Mouse (Mus musculus): ENCODE results near the gene Isoc2a. TPM values are rescaled to one million over a fixed set of nuclear protein-coding genes. Genes with fewer than 3 reads are reported as not detected.

Gene Isoc2a
- 0.53 and 0.57 TPM in 2 replicates for polyA plus RNA-seq (2015; fragmentation: Nextera tagmentation; extraction: Ambion mirVana)

DNA sequence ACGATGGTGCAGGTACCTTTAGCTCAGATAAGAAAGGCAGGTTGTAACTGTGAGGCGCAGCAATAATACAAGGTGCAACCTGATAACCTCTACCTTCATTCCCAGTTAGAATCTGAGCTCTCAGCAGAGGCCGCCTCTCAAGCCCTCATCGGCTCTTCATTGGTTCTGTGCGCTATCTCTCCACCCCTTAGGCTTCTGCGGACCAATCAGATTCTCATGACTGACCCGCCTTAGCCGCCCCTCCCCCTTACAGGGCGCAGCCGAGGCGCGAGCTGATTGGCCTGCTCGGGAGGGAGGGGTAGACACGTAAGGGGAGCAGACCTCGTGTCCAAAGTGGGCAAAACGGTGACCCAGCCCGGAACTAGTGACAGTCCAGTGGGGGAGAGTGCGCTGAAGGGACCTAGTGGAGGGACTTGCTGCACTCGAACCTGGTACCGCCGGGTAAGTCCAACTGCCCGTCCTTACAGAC lies at the start of gene Isoc2a:
Gene Isoc2a (plus strand): TSS at position 401 of the 469 bp plus-strand sequence.
- Histone ChIP-seq H3K9me3 (ENCODE audit: low read length) (no peaks in the 10 kb centered on the region), H3K4me2 (replicated peaks; ENCODE audit: low read depth, low read length) (peak within 1 kb of the TSS; percentile 75), H3K4me1 (ENCODE audit: insufficient read depth, low read depth, low read length) (peaks cover 5% of the 10 kb centered on the region; the same call in 1 of the 2 replicates), H3K9ac (replicated peaks; ENCODE audit: low read depth) (peak within 1 kb of the TSS; percentile 64), H3K27me3 (replicated peaks; ENCODE audit: insufficient read depth, low read length) (no peaks in the 10 kb centered on the region), H3K4me3 (ENCODE audit: low read depth, low read length) (peak within 1 kb of the TSS; percentile 54), H3K36me3 (ENCODE audit: insufficient read depth, low read length) (no peaks in the 10 kb centered on the region), H3K27ac (ENCODE audit: low read length) (peak within 1 kb of the TSS; percentile 84)
- 1% methylated on average over 22 of the region's 22 CpGs for WGBS
- TF ChIP-seq CTCF (IDR thresholded peaks at IDR 0.05) (no peak), EP300 (IDR thresholded peaks at IDR 0.05) (peak; percentile 73)
- DNase-seq (ENCODE audit: low spot score) (peak; percentile 99), ATAC-seq (peak; percentile 100)

DNA sequence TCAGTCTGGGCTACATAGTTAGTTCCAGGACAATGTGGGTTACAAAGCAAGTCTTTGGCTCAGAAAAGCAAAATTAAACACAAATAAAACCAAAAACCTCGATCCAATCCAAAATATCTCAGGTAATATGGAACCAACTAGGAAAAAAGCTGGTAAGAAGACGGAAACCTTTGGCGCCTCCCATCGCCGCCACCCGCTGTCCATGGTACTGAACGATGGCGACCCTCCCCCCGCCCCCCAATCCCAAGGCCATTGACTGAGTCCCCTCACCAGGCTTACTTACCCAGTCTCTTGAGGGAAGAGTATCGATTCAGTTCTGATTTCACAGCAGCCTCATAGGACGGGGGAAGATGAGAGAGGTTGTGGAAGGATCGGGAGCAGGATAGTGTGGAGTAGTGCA lies 46.5 kb upstream of the Isoc2a start:
- no peak overlapping the region for H3K4me2 ChIP-seq (replicated peaks; ENCODE audit: low read depth, low read length)
- no peak for DNase-seq (ENCODE audit: low spot score)
- no peaks in the 10 kb centered on the region for H3K9me3 ChIP-seq (ENCODE audit: low read length)
- no peaks in the 10 kb centered on the region for H3K4me1 ChIP-seq (ENCODE audit: insufficient read depth, low read depth, low read length)
- 16% methylated on average over 12 of the region's 12 CpGs for WGBS
- no peaks in the 10 kb centered on the region for H3K27me3 ChIP-seq (replicated peaks; ENCODE audit: insufficient read depth, low read length)
- ATAC-seq: no peak
- no peak overlapping the region for H3K9ac ChIP-seq (replicated peaks; ENCODE audit: low read depth)
- TF ChIP-seq EP300 (IDR thresholded peaks at IDR 0.05): no peak
- no peak for TF ChIP-seq CTCF (IDR thresholded peaks at IDR 0.05)
- no peak overlapping the region for H3K27ac ChIP-seq (ENCODE audit: low read length)
- no peak overlapping the region for H3K4me3 ChIP-seq (ENCODE audit: low read depth, low read length)
- no peaks in the 10 kb centered on the region for H3K36me3 ChIP-seq (ENCODE audit: insufficient read depth, low read length)

DNA sequence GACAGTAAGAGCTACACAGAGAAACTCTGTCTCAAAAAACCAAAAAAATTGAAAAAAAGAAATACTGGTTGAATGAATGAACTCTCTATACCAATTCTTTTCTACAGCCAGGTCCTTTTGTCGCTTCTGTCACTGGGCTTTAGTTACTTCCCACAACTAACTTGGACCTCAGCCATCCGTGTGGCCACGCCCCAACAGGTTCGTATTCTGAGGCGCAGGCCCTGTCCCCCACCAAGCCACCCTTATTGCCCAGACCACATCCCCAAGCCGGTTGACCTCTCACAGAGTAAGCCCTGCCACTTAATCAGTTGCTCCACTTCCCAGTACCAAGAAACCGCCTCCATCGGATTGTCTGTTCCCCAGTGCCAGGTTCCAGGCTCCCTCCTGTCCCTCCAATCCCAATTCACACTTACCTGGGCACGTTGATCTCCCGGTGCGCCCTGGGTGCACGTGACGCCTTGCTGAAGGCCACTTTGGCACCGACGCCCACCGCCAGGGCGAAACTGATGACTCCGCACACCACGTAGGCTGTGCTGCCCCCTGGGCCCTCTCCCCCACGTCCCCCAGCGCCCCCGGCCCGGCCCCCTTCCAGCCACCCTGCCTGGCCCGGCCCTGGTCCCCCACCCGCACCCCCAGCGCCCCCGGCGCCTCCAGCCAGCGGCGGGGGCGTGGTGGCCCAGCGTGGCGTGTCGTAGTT lies 41.2 kb upstream of the Isoc2a start:
- Histone ChIP-seq H3K9me3 (ENCODE audit: low read length) (no peaks in the 10 kb centered on the region), H3K27me3 (replicated peaks; ENCODE audit: insufficient read depth, low read length) (0 out of 2 replicates have a peak, but pooled peaks cover 7% of the 10 kb centered on the region), H3K9ac (replicated peaks; ENCODE audit: low read depth) (0 out of 2 replicates have a peak overlapping the region, but pooled peaks have one; percentile 5), H3K4me3 (ENCODE audit: low read depth, low read length) (peak overlapping the region; percentile 39), H3K36me3 (ENCODE audit: insufficient read depth, low read length) (no peaks in the 10 kb centered on the region), H3K27ac (ENCODE audit: low read length) (peak overlapping the region; percentile 64; the same call in 1 of the 2 replicates), H3K4me1 (ENCODE audit: insufficient read depth, low read depth, low read length) (peaks cover 4% of the 10 kb centered on the region; the same call in 1 of the 2 replicates), H3K4me2 (replicated peaks; ENCODE audit: low read depth, low read length) (peak overlapping the region; percentile 76)
- no peak for TF ChIP-seq CTCF (IDR thresholded peaks at IDR 0.05)
- TF ChIP-seq EP300 (IDR thresholded peaks at IDR 0.05): no peak
- WGBS: 5% methylated on average over 32 of the region's 34 CpGs
- DNase-seq (ENCODE audit: low spot score): peak; percentile 5
- ATAC-seq: peak; percentile 8; the same call in 1 of the 2 replicates

DNA sequence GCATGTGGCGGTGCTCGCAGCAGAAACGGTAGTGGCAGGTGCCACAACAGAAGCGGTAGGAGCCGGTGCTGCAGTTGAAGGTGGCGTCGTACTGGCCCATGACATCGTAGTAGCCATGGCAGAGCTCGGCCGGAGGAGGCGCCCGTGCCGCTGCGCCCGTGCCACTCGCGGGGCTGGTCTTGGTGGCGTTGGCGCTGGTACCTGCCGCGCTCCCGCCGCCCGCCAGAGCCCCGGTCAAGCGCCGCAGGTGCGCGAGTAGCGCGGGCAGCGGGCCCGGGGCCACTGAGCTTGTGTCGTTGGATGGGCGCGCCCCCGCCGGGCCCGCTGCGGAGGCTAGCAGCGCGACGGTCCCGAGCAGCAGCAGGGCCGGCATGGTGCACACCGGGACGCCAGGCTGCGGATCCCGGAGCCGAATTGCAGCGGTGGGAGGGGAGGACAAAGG lies 40.6 kb upstream of the Isoc2a start:
- Histone ChIP-seq H3K4me3 (ENCODE audit: low read depth, low read length) (peak overlapping the region; percentile 39), H3K36me3 (ENCODE audit: insufficient read depth, low read length) (no peaks in the 10 kb centered on the region), H3K27me3 (replicated peaks; ENCODE audit: insufficient read depth, low read length) (0 out of 2 replicates have a peak, but pooled peaks cover 7% of the 10 kb centered on the region), H3K27ac (ENCODE audit: low read length) (peak overlapping the region; percentile 64; the same call in 1 of the 2 replicates), H3K4me2 (replicated peaks; ENCODE audit: low read depth, low read length) (peak overlapping the region; percentile 76), H3K9ac (replicated peaks; ENCODE audit: low read depth) (no peak overlapping the region), H3K4me1 (ENCODE audit: insufficient read depth, low read depth, low read length) (peaks cover 4% of the 10 kb centered on the region; the same call in 1 of the 2 replicates), H3K9me3 (ENCODE audit: low read length) (no peaks in the 10 kb centered on the region)
- ATAC-seq: peak; percentile 95
- DNase-seq (ENCODE audit: low spot score): peak; percentile 87
- TF ChIP-seq CTCF (IDR thresholded peaks at IDR 0.05) (peak; percentile 69), EP300 (IDR thresholded peaks at IDR 0.05) (no peak)
- 1% methylated on average over 46 of the region's 51 CpGs for WGBS

DNA sequence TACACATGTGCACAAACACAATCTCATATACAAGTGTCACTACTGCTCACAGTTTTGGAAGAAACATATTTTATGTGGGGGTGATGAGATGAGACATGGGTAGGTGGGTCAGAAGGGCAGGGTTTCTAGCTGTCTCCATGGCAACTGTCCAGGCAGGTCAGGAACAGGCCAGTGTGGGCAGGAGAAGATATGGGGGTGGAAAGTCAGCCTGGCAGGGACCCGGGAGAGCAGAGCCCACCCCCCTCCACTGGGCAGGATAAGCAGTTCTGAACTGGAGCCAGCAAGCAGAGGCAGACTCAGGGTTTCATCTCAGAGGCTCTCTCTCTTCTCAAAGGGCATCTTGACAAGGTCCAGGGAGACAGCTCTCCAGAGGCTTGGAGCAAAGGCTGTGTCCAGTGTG lies 39.3 kb upstream of the Isoc2a start:
- ATAC-seq: no peak
- no peak overlapping the region for H3K27ac ChIP-seq (ENCODE audit: low read length)
- 0 out of 2 replicates have a peak, but pooled peaks cover 7% of the 10 kb centered on the region for H3K27me3 ChIP-seq (replicated peaks; ENCODE audit: insufficient read depth, low read length)

DNA sequence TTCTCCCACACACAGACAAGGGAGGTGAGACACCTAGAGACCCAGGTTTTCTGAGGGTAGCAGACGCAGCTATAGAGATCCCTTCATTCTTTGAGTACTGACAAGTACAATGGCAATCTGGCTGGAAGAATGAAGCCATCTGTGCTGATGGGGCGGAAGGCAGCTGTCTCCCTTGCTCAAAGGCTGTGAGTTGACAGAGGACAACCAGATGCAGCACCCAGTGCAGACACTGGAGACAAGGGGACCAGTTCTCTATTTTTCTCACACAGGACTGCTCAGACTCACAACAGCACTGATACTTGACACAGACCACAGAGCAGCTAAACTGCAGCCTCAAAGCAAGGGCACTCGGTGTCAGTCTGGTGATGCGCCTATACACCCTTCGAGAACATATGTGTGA lies 34.9 kb upstream of the Isoc2a start:
- H3K36me3 ChIP-seq (ENCODE audit: insufficient read depth, low read length): no peaks in the 10 kb centered on the region
- H3K27me3 ChIP-seq (replicated peaks; ENCODE audit: insufficient read depth, low read length): peaks cover 16% of the 10 kb centered on the region
- H3K9ac ChIP-seq (replicated peaks; ENCODE audit: low read depth): no peak overlapping the region
- ATAC-seq (no peak), DNase-seq (ENCODE audit: low spot score) (peak; percentile 9)
- no peak overlapping the region for H3K4me2 ChIP-seq (replicated peaks; ENCODE audit: low read depth, low read length)
- no peaks in the 10 kb centered on the region for H3K9me3 ChIP-seq (ENCODE audit: low read length)
- no peak overlapping the region for H3K4me3 ChIP-seq (ENCODE audit: low read depth, low read length)
- 59% methylated on average over 5 of the region's 5 CpGs for WGBS
- no peak overlapping the region for H3K27ac ChIP-seq (ENCODE audit: low read length)
- no peak for TF ChIP-seq CTCF (IDR thresholded peaks at IDR 0.05)
- TF ChIP-seq EP300 (IDR thresholded peaks at IDR 0.05): no peak
- 0 out of 2 replicates have a peak, but pooled peaks cover 2% of the 10 kb centered on the region for H3K4me1 ChIP-seq (ENCODE audit: insufficient read depth, low read depth, low read length)

More for the DNA sequence above, 39.3 kb upstream of the Isoc2a start:
- H3K4me2 ChIP-seq (replicated peaks; ENCODE audit: low read depth, low read length): no peak overlapping the region
- TF ChIP-seq EP300 (IDR thresholded peaks at IDR 0.05) (no peak), CTCF (IDR thresholded peaks at IDR 0.05) (no peak)
- no peak overlapping the region for H3K9ac ChIP-seq (replicated peaks; ENCODE audit: low read depth)
- peaks cover 4% of the 10 kb centered on the region; the same call in 1 of the 2 replicates for H3K4me1 ChIP-seq (ENCODE audit: insufficient read depth, low read depth, low read length)
- H3K4me3 ChIP-seq (ENCODE audit: low read depth, low read length): no peak overlapping the region
- WGBS: 5% methylated on average over 1 of the region's 1 CpGs
- DNase-seq (ENCODE audit: low spot score): no peak
- H3K36me3 ChIP-seq (ENCODE audit: insufficient read depth, low read length): no peaks in the 10 kb centered on the region
- H3K9me3 ChIP-seq (ENCODE audit: low read length): no peaks in the 10 kb centered on the region

Measured in lung, postnatal 0 days (tissue).